Mouse (Mus musculus) kidney, adult 2 months (tissue): ENCODE results near the gene Mepe.

ENCODE experiments used
- CTCF ChIP-seq: fragments of 200-500 bp; conservative IDR thresholded peaks from 2 replicates; pipeline ENCODE4 v1.5.1; 2011; ENCODE audit warnings: low read depth, mild to moderate bottlenecking, control low read depth, low read length, moderate library complexity, mixed read lengths; ENCODE audit not compliant: insufficient read depth, insufficient read length
- POLR2A ChIP-seq: fragments of 200-500 bp; IDR thresholded peaks from one replicate; pipeline ENCODE4 v1.6.1; 2011; ENCODE audit warnings: low read depth, low read length, control low read depth

DNA sequence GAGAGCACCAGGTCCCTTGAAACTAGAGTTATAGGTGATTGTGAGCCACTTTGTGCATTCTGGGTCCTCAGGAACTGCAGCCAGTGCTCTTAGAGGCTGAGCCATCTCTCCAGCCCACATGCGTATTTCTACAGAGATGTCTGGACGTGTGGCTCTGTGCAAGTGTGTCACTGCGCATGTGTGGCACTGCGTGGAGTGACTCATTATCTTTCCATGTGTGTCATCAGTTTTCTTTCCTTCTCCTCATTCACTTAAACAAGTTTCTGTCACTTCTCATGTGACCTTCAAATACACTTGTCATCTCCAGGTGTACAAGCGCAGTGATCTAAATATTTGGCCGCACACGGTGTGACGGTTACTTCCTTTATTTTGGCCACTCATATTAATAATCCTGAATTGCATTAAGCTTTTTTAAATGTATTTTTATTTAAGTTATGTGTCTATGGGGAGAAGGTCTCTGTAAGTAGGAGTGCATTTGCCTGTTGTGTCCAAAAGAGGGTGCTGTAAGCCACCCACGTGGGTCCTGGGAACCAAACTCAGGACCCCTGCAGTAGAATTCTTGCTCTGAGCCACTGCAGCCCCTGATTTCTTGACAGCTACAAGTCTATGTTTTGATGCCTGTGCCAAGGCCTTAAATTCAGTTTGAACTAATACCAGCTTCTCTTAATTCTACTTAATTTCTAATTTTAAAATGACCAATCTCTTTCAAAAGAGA, 19.6 kb downstream of the Mepe start:
- peak; percentile 68 for TF ChIP-seq CTCF
- no peak for TF ChIP-seq POLR2A
